Mouse (Mus musculus) gastrocnemius, postnatal 4 days (tissue): Measurements from ENCODE around the gene Ndufc2. TPM values are rescaled to one million over a fixed set of nuclear protein-coding genes. Genes with fewer than 3 reads are reported as not detected.
A peak's percentile ranks its signal among the peaks of the same experiment; 100 is the strongest.
"Not testable (repeated sequence)": the region's sequence is repeated elsewhere in the genome, so short reads cannot be mapped to it uniquely, and the experiment has no call there.

Source experiments
- DNase-seq, 2 experiments: peaks; one replicate each; pipeline ENCODE4 v3.0.0; 2021 to 2022; ENCODE audit warnings: low spot score in 2 of 2, mixed read lengths in 2 of 2
- total RNA-seq, 2 experiments: library from RNA; stranded (reverse); gene quantifications; 2 replicates each; pipeline ENCODE4 v1.2.3; 2021

The Ndufc2 gene
- total RNA-seq, 2 experiments from 2014 or later = 255 to 257 TPM

DNA sequence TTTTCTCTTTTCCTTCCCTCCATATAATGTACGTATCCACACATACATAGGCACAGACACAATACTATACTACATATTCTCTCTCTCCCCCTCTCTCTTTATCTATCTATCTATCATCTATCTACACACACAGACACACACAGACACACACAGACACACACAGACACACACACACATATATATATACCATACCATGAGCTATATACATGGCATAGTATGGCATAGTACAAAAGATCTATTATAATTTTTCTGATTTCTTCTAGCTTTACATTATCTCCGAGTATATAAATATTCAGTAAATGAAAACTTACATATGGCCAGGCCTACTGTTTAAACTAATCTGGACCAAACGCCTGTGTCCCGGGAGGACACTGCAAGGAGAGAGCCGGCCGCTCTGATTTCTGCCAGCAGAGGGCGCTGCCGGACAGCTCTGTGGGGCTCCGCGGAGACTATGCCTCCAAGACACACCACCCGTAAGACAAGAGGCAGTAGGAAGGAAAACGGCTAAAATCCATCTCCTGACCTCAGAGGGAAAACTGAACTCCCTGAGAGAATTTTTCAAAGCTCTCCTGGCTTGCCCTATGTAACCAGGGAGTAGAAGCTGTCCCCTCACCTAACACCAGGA lies 24.9 kb downstream of the Ndufc2 start:
- peak; percentile 85 to 90 for DNase-seq

DNA sequence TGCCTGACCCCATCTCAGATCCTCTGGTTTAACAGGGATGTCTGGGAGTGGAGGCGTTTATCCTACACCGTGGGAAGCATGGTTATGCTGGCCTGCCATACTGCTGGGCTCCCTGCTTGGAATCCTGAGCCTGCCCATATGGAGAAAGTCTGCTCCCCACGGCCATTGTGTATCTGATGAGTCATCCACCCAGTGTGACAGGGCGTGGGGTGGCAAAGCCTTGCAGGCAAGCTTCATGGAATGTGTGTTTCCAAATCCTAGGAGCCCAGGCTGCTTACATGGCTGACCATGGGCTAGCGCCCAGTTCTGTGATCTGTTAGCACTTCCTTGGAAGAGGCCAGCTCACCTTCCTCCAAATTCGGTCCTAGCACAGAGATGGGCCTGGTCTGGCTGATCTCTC lies 26.8 kb downstream of the Ndufc2 start:
- DNase-seq = no peak

DNA sequence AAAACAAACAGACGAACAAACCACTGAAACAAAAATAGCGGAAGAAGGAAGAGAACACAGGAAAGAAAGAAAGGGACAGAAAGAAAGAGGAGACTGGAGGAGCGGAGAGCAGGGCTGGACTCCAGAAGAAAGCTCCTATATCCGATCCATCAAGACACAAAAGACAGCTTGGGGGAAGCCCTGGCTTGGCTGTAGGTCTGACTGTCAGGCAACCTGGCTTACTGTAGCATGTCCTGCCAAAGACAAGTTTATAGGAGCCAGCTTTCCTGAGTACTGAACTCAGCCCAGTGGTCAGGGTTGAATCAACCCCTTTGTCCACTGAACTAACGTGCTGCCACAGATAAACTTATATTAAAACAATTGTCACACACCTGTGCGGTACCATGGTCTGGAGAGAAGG lies 27.5 kb downstream of the Ndufc2 start:
- no peak for DNase-seq

DNA sequence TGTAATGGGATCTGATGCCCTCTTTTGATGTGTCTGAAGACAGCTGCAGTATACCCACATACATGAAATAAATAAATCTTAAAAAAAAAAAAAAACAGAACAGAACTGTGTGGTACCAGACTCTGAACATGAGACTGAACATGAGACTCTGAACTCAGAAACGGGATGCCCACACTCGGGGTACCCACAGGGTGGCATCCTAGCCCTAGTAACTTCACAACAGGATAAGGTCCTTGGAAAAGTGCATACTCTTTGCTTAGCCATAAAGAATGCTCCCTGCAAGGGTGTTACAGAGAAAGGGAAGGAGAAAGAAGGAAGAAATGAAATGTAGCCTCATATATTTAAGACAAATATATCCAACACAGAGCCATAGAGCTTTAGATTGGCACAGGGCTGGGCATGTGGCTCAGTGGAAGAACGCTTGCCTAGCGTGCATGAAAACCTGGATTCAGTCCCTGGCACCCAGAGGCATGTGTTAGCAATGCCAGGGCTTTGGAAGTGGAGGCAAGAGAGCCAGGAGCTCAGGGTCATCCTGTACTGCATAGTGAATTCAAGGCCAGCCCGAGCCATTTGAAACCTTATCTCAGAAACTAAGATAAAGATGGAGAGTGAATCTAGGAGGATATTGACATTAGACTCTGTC lies 28.1 kb downstream of the Ndufc2 start:
- no peak for DNase-seq

DNA sequence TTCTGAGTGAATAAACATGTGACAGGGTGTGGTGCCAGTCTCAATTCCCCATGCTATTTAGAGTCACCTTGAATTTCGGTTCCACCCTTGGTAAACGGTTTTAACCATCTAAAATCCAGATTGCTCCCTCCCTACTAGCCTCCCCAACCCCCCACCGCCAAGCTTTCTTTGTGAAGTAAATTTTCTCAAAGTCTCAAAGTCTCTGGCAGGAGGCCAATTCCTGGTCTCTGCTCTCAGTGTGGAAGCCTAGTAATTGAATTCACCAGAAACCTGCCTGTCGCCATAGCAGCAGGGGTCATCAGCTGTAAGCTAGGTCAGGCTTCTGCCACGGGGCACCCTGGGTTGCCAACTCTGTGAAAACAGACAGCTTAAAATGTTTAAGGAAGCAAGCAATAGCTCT lies 29.9 kb downstream of the Ndufc2 start:
- DNase-seq = no peak

DNA sequence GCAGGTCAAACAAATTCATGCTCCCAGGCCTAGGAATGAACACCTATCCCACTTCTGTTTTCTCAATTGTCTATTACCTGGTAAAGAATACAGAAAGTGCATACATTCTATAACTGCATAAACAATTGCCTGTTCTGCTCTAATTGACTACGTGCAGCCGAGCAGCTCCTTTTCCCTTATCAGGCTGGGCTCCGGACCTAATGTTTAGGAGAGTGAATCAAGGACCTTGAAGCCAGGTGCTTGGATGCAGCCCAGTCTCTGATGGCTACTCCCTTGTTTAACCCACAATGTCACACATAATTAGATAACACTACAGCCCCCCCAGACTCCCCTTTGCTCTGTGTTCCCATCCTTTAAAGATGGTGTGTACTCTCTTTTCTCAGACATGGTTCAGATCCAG lies 33.7 kb downstream of the Ndufc2 start:
- DNase-seq = not testable (repeated sequence)

DNA sequence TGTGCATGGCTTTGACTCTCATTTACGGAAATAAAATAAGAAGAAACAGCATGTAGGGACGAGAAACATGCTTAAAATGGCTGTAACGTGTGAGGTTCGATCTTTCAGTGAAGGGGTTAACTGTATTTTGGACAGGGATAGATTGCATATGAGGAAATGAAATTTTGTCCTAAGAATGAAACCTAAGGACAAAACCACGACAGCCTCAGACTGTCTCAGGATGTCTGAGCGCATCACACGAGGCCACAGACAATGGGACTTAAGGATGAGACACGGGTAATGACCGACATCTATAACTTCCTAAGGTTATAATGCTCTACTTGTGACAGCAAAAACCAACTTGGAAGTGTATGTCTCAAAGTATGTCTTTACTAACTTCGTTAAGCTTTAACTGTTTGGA lies 34.7 kb downstream of the Ndufc2 start:
- no peak for DNase-seq

DNA sequence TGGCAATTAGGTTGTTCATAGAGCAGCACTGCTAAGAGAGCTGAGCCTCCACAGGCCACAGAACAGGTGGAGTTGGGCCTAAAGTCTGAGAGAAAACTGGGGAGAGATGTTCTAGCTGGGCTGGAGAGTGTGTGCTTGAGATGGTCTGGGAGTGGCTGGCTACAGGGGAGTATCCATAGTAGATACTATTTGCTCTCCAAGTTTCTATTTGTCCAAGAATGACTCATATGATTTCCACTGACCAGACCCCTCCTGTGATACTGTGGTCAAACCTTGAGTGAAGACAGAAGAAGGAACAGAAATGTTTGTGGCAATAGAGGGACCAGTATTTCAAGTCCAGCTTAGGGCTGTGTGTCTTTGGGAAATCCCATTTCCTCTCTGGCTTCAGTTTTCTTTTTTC lies 39.2 kb downstream of the Ndufc2 start:
- DNase-seq = no peak

DNA sequence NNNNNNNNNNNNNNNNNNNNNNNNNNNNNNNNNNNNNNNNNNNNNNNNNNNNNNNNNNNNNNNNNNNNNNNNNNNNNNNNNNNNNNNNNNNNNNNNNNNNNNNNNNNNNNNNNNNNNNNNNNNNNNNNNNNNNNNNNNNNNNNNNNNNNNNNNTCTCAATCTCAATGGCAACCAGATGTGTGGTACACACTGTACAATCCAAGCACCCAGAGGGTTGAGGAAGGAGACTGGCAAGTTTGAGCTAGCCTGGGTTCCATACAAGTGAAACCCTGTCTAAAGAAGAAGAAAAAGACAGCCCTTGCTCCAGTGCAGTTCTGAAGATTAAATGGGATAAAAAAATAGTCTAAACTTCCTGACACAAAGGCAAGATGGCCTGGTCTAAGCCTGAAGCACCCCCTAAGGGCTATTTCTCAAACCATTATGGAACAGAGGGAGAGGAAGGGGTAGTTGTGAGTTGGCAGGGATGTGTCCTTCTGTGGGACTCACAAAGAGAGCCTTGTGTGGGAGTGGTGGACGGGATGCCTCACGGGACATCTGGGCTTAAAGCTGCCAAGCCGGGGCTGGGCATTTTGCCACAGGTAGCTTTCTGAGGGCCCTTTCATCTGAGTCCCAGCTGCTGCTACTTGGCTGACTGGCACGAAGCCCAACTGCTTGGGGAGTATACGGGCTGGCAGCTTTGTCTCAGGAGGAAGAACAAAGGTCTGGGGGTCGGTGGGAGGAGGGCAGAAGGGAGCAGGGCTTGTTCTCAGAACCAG lies 46.5 kb downstream of the Ndufc2 start:
- peak; percentile 60 to 84 for DNase-seq

DNA sequence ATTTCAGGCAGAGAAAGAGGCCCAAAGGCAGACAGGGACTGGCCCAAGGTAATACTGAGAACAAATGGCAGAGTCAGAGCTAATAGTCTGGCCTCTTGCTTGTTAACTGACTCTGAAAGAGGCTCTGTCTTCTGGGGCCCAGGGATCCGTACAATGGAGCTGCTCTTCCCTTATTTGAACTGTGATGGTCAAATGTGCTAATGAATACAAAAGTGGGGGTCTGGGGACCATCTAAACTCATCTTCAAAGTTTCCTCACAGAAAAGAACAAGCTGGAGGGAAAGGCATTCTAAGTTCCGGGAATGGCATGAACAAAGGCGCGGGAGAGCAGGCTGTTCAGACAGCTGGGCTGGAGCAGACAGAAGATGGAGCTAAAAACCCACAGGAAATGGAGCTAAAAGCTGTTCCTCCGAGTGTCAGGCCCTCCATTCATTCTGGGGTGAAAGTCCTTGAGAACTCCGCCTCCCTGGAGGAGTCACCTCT lies 47.3 kb downstream of the Ndufc2 start:
- no peak for DNase-seq

DNA sequence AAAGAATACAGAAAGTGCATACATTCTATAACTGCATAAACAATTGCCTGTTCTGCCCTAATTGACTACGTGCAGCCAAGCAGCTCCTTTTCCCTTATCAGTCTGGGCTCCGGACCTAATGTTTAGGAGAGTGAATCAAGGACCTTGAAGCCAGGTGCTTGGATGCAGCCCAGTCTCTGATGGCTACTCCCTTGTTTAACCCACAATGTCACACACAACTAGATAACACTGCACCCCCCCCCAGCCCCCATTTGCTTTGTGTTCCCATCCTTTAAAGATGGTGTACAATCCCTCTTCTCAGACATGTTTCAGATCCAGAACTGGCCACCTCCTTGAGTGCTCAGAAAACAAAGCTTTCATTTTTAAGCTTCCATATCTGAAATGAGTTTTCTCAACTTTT lies 51.2 kb downstream of the Ndufc2 start, which contains the start of gene Kctd14:
Gene Kctd14, plus strand, starts transcription at position 301 of the 400 bp plus-strand sequence.
- not testable (repeated sequence) for DNase-seq

DNA sequence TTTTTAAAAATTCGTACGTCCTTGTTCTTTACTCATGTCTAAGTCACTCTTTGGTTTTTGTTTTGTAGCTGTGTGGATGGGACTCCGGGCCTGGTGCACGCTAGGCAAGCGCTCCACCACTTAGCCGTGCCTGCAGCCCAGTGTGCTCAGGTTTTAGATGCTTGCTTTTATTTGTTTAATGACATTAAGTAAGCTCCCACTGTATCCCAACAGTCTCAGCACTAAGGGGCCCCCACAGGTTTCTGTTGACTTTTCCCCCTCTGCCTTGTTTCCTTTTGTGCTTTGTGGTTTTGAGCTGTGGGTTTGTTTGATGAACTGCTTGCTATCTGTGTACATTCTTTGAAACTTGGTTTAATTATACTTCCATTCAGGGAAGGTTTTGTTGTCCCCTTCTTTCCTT lies 52.4 kb downstream of the Ndufc2 start:
- no peak for DNase-seq

DNA sequence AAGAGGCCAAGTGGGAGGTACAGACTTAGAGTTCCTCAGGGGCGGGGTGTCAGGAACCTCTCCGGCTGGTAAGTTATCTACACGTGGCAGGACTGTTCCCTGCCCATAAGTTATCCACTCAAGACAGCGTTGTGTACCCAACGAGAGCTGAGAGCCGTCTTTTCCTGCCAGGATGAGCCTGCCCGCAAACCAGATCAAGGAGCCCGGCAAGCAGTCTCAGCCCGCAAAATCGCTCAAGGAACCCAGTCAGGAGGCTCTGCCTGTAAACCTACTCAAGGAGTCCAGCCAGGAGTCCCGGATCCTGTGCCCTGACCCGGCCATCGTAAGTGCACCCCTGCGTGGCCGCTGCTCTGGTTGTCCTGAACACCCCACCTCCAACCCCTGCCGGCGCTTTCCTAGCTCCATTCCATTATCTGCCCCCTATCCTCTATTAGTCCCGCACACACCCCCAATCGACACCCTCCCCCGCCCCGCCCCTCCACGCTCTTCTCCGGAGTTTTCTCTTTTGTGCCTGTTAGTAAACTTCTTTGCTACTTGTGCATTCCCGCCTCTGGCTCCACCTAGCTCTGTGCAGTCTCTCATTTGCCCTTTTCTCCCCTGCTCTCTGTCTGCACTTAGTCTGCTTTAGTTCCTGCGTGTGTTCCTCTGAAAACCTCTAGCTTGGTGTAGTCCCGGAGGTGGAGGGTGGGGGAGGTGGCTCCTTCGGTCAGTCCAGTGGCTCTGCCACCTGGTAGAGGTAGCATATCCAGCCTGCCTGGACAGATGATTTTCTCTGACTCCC lies 53.5 kb downstream of the Ndufc2 start:
- DNase-seq = peak in 1 of 2 experiments; percentile 14

DNA sequence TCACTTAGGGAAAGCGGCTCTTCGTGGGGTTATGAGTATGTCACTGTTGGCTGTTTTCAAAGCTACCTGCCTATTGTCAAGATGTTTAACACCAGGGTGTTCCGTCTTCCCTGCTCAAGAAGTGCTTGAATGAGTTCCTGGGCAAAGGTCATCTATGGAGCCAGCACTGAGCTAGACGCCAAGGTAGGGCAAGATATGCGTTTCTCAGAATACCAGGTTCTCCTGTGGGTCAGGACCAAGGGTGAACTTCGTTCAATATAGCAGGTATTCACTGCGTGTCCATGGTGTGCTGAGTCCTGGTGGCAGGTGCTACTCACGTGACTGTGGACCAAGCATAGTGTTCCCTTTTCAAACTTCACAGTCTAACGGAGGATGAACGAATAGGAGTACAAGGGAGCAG lies 55.0 kb downstream of the Ndufc2 start:
- DNase-seq = no peak

DNA sequence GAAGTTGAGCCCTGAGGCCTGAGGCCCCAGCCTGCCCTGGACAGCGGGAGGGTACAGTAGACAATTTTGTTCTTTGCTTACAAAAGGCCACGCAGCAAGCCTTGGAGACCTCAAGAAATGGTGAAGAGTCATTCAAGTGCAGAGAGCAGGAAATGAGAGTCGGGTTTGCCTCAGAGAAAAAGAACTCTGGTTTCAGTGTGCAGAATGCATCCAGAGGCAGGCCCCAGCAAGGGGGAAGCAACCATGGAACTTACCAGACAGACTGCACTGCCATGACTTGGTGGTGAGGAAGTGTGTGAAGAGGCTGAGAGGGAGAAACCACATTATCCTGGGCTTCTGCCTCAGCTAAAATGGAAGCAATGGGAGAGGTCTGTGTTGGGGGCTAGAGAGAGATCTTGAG lies 55.8 kb downstream of the Ndufc2 start:
- no peak for DNase-seq

Other genes starting within 250 kb of the Ndufc2 start
- 1 to 10 TPM; 1.9 to 2.5 TPM for gene Usp35, start 68.0 kb upstream of the Ndufc2 start, total RNA-seq
- 1 to 10 TPM; 2.0 to 2.7 TPM for gene Kctd21, start 67.7 kb upstream of the Ndufc2 start, total RNA-seq
- 1 to 10 TPM; 7.9 to 8.1 TPM for gene Alg8, start 28.4 kb upstream of the Ndufc2 start, total RNA-seq
- 10 to 100 TPM; 53.7 to 60.9 TPM for gene Thrsp, start 17.7 kb downstream of the Ndufc2 start, total RNA-seq
- under 1 TPM; 0.44 to 0.56 TPM for gene Kctd14, start 51.3 kb downstream of the Ndufc2 start, total RNA-seq
- 10 to 100 TPM; 39.0 to 44.9 TPM for gene Ints4, start 81.0 kb downstream of the Ndufc2 start, total RNA-seq
- gene Aamdc, start 179.5 kb downstream of the Ndufc2 start, total RNA-seq = 100 to 1,000 TPM in 1 of 2 experiments, 10 to 100 TPM in 1; 99.2 to 120 TPM
- gene Rsf1, start 179.9 kb downstream of the Ndufc2 start, total RNA-seq = 10 to 100 TPM; 24.0 to 26.1 TPM